Mouse (Mus musculus): ENCODE data around the gene Mettl7a3. TPM values are rescaled to one million over a fixed set of nuclear protein-coding genes. Genes with fewer than 3 reads are reported as not detected.
"Not testable (repeated sequence)": the region's sequence is repeated elsewhere in the genome, so short reads cannot be mapped to it uniquely, and the experiment has no call there.

Gene Mettl7a3
- polyA plus RNA-seq, 1 experiment from 2014 or later, result not detected

GRCm38 (mm10) chr15:100324021-100324591 lies 10.6 kb upstream of the Mettl7a3 start:
- 64% methylated on average over 12 of the region's 12 CpGs for WGBS
- no peak overlapping the region for H3K4me3 ChIP-seq (ENCODE audit: low read length)
- no peak overlapping the region for H3K27ac ChIP-seq (ENCODE audit: low read length)
- H3K9me3 ChIP-seq (ENCODE audit: control insufficient read depth, low read length), result no peaks in the 10 kb centered on the region
- H3K9ac ChIP-seq (ENCODE audit: low read length), result no peak overlapping the region
- H3K27me3 ChIP-seq (ENCODE audit: control insufficient read depth, insufficient read depth, low read depth, low read length), result no peaks in the 10 kb centered on the region
- no peak for ATAC-seq (ENCODE audit: low read depth)
- no peak overlapping the region for H3K4me2 ChIP-seq (ENCODE audit: low read depth, low read length)
- H3K36me3 ChIP-seq (ENCODE audit: control insufficient read depth, insufficient read depth, low read length), result no peaks in the 10 kb centered on the region
- H3K4me1 ChIP-seq (replicated peaks; ENCODE audit: control insufficient read depth, insufficient read depth, low read length), result peaks cover 11% of the 10 kb centered on the region; the same call in 1 of the 2 replicates

GRCm38 (mm10) chr15:100325235-100325634 lies 9.5 kb upstream of the Mettl7a3 start:
- Histone ChIP-seq H3K4me1 (replicated peaks; ENCODE audit: control insufficient read depth, insufficient read depth, low read length) (peaks cover 4% of the 10 kb centered on the region; the same call in 1 of the 2 replicates), H3K4me2 (ENCODE audit: low read depth, low read length) (no peak overlapping the region), H3K4me3 (ENCODE audit: low read length) (no peak overlapping the region), H3K36me3 (ENCODE audit: control insufficient read depth, insufficient read depth, low read length) (no peaks in the 10 kb centered on the region), H3K9ac (ENCODE audit: low read length) (no peak overlapping the region), H3K27ac (ENCODE audit: low read length) (no peak overlapping the region), H3K9me3 (ENCODE audit: control insufficient read depth, low read length) (no peaks in the 10 kb centered on the region), H3K27me3 (ENCODE audit: control insufficient read depth, insufficient read depth, low read depth, low read length) (no peaks in the 10 kb centered on the region)
- WGBS, result 92% methylated on average over 3 of the region's 3 CpGs
- ATAC-seq (ENCODE audit: low read depth), result no peak

GRCm38 (mm10) chr15:100328089-100328488 lies 6.6 kb upstream of the Mettl7a3 start:
- not testable (repeated sequence) for H3K4me1 ChIP-seq (replicated peaks; ENCODE audit: control insufficient read depth, insufficient read depth, low read length); ATAC-seq (ENCODE audit: low read depth); H3K27ac ChIP-seq (ENCODE audit: low read length); H3K4me2 ChIP-seq (ENCODE audit: low read depth, low read length); H3K9ac ChIP-seq (ENCODE audit: low read length); H3K27me3 ChIP-seq (ENCODE audit: control insufficient read depth, insufficient read depth, low read depth, low read length); H3K4me3 ChIP-seq (ENCODE audit: low read length); H3K36me3 ChIP-seq (ENCODE audit: control insufficient read depth, insufficient read depth, low read length); H3K9me3 ChIP-seq (ENCODE audit: control insufficient read depth, low read length)
- 58% methylated on average over 3 of the region's 4 CpGs for WGBS

- not testable (repeated sequence) for H3K27ac ChIP-seq (ENCODE audit: low read length); H3K36me3 ChIP-seq (ENCODE audit: control insufficient read depth, insufficient read depth, low read length); H3K9me3 ChIP-seq (ENCODE audit: control insufficient read depth, low read length); H3K4me2 ChIP-seq (ENCODE audit: low read depth, low read length); H3K9ac ChIP-seq (ENCODE audit: low read length); H3K4me3 ChIP-seq (ENCODE audit: low read length); ATAC-seq (ENCODE audit: low read depth); H3K27me3 ChIP-seq (ENCODE audit: control insufficient read depth, insufficient read depth, low read depth, low read length); H3K4me1 ChIP-seq (replicated peaks; ENCODE audit: control insufficient read depth, insufficient read depth, low read length)
- WGBS, result 62% methylated on average over 10 of the region's 10 CpGs
Measured at GRCm38 (mm10) chr15:100329336-100329735, 5.4 kb upstream of the Mettl7a3 start.

- Histone ChIP-seq H3K4me1 (replicated peaks; ENCODE audit: control insufficient read depth, insufficient read depth, low read length) (no peaks in the 10 kb centered on the region), H3K9me3 (ENCODE audit: control insufficient read depth, low read length) (no peaks in the 10 kb centered on the region), H3K27me3 (ENCODE audit: control insufficient read depth, insufficient read depth, low read depth, low read length) (no peaks in the 10 kb centered on the region), H3K4me2 (ENCODE audit: low read depth, low read length) (no peak overlapping the region), H3K4me3 (ENCODE audit: low read length) (no peak overlapping the region), H3K27ac (ENCODE audit: low read length) (no peak overlapping the region), H3K9ac (ENCODE audit: low read length) (no peak overlapping the region), H3K36me3 (ENCODE audit: control insufficient read depth, insufficient read depth, low read length) (no peaks in the 10 kb centered on the region)
- ATAC-seq (ENCODE audit: low read depth), result no peak
- 81% methylated on average over 7 of the region's 7 CpGs for WGBS
Measured at GRCm38 (mm10) chr15:100330739-100331138, 4.0 kb upstream of the Mettl7a3 start.

- not testable (repeated sequence) for H3K9ac ChIP-seq (ENCODE audit: low read length); H3K36me3 ChIP-seq (ENCODE audit: control insufficient read depth, insufficient read depth, low read length); H3K4me2 ChIP-seq (ENCODE audit: low read depth, low read length); H3K4me1 ChIP-seq (replicated peaks; ENCODE audit: control insufficient read depth, insufficient read depth, low read length); H3K27me3 ChIP-seq (ENCODE audit: control insufficient read depth, insufficient read depth, low read depth, low read length); H3K9me3 ChIP-seq (ENCODE audit: control insufficient read depth, low read length); H3K4me3 ChIP-seq (ENCODE audit: low read length); H3K27ac ChIP-seq (ENCODE audit: low read length)
- peak; percentile 51 for ATAC-seq (ENCODE audit: low read depth)
- 21% methylated on average over 2 of the region's 10 CpGs for WGBS
Measured at GRCm38 (mm10) chr15:100332077-100332961, 2.4 kb upstream of the Mettl7a3 start.

GRCm38 (mm10) chr15:100337328-100337727 lies 2.6 kb downstream of the Mettl7a3 start:
- ATAC-seq (ENCODE audit: low read depth); H3K27me3 ChIP-seq (ENCODE audit: control insufficient read depth, insufficient read depth, low read depth, low read length); H3K9ac ChIP-seq (ENCODE audit: low read length); H3K4me3 ChIP-seq (ENCODE audit: low read length); H3K36me3 ChIP-seq (ENCODE audit: control insufficient read depth, insufficient read depth, low read length); H3K9me3 ChIP-seq (ENCODE audit: control insufficient read depth, low read length); H3K4me2 ChIP-seq (ENCODE audit: low read depth, low read length); H3K27ac ChIP-seq (ENCODE audit: low read length); H3K4me1 ChIP-seq (replicated peaks; ENCODE audit: control insufficient read depth, insufficient read depth, low read length): not testable (repeated sequence)

- not testable (repeated sequence) for H3K27me3 ChIP-seq (ENCODE audit: control insufficient read depth, insufficient read depth, low read depth, low read length); H3K9me3 ChIP-seq (ENCODE audit: control insufficient read depth, low read length); H3K4me2 ChIP-seq (ENCODE audit: low read depth, low read length); H3K4me3 ChIP-seq (ENCODE audit: low read length); H3K9ac ChIP-seq (ENCODE audit: low read length); H3K27ac ChIP-seq (ENCODE audit: low read length); H3K36me3 ChIP-seq (ENCODE audit: control insufficient read depth, insufficient read depth, low read length); H3K4me1 ChIP-seq (replicated peaks; ENCODE audit: control insufficient read depth, insufficient read depth, low read length)
- 20% methylated on average over 10 of the region's 10 CpGs for WGBS
- 0 out of 2 replicates have a peak, but pooled peaks have one; percentile 40 for ATAC-seq (ENCODE audit: low read depth)
Measured at GRCm38 (mm10) chr15:100337847-100338246, 3.1 kb downstream of the Mettl7a3 start.

GRCm38 (mm10) chr15:100341314-100341980 lies 6.7 kb downstream of the Mettl7a3 start:
- H3K36me3 ChIP-seq (ENCODE audit: control insufficient read depth, insufficient read depth, low read length), result not testable (repeated sequence)

More at GRCm38 (mm10) chr15:100341314-100341980, 6.7 kb downstream of the Mettl7a3 start:
- WGBS, result 20% methylated on average over 4 of the region's 5 CpGs
- not testable (repeated sequence) for H3K27me3 ChIP-seq (ENCODE audit: control insufficient read depth, insufficient read depth, low read depth, low read length); H3K4me2 ChIP-seq (ENCODE audit: low read depth, low read length); H3K9me3 ChIP-seq (ENCODE audit: control insufficient read depth, low read length); H3K9ac ChIP-seq (ENCODE audit: low read length); H3K4me3 ChIP-seq (ENCODE audit: low read length); H3K4me1 ChIP-seq (replicated peaks; ENCODE audit: control insufficient read depth, insufficient read depth, low read length)
- ATAC-seq (ENCODE audit: low read depth), result peak; percentile 58
- peak overlapping the region; percentile 27; the same call in 1 of the 2 replicates for H3K27ac ChIP-seq (ENCODE audit: low read length)
